Mouse (Mus musculus) kidney, postnatal 14 days (tissue): ENCODE measurements around the gene Cops8.

Source experiments
- DNase-seq: peaks from one replicate; pipeline ENCODE4 v3.0.0; 2022; ENCODE audit warnings: mixed read lengths

Gene Cops8

DNA sequence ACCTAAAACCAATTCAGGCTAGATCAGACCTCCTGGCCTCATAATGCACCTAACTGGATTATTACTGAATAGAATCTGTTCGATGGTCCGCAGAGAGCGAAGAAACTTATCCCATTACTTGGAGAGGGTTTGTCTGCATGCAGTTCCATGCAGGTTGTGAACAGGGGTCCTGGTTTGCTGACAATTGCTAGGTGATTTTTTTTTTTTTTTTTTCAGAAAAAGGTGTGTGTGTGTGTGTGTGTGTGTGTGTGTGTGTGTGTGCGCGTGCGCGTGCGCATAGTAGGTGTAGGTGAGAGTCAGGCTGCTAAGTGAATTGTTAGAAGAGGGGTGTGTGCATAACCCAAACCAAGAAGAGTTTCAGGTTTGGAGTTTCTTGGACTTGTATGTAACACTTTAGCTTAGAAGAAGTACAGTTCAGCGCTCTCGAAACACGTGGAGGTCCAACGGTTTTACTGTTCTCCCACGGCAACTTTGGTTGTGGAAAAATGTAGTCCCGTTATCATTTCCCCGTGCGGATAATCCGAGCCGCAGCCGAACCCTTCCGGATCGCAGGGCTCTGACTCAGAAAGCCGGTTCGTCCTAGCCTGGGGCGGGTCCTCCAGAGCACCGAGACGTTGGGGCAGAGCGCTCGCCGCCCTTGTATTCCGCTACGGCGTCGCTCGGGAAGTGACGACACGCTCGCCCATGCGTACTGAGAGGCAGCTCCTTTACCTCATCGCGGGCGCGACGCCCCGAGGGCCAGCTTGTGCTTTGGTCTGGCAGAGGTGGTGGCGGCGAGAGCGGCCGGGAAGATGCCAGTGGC lies at the start of gene Cops8:
Cops8 (plus strand) TSS at position 223 of the 802 bp plus-strand sequence.
- peak; percentile 99 for DNase-seq

DNA sequence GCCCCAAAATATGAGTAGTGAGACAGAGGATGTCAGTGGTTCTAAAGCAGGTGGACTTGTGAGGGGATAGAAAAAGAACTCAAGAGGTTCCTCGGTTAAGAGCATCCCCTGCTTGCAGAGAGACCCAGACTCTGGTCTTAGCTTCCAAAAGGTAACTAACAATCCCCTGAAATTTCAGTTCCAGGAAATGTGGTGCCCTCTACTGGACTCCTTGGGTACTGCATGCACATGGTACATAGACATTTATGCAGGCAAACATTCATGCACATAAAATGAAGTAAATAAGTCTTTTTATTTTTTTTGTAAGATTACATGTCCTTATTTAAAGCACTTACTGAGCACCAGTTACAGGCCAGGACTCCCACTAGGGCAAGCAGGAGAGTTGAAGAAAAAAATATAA lies 45.6 kb upstream of the Cops8 start:
- no peak for DNase-seq

DNA sequence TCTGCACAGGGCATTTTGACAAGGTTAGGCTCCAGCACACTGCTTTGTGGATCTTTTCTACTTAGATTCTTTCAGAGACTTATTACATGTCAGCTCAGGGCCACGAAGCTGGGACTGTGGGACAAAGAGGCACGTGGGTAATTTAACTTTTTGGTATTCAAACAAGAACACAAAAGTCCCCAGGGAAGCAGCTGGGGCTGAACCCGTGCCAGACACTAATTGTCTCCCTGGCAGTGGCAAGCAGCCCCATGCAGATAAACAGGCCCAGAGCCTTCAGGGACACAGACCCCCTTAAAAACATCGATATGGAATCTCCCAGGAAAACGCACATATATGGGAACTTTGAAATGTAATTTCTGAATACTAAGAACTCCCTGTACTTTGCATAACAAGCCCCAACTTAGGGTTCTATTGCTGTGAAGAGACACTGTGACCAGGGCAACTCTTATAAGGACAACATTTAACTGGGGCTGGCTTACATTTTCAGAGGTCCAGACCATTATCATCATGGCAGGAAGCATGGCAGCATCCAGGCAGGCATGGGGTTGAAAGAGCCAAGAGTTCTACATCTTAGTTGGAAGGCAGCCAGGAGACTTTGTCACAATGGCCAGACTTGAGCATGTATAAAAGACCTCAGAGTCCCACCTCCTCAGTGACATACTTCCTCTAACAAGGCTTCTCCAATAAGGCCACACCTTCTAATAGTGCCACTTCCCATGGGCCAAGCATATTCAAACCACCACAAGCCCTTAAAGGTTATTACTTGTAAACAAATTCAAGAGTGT lies 41.6 kb upstream of the Cops8 start:
- DNase-seq = no peak

DNA sequence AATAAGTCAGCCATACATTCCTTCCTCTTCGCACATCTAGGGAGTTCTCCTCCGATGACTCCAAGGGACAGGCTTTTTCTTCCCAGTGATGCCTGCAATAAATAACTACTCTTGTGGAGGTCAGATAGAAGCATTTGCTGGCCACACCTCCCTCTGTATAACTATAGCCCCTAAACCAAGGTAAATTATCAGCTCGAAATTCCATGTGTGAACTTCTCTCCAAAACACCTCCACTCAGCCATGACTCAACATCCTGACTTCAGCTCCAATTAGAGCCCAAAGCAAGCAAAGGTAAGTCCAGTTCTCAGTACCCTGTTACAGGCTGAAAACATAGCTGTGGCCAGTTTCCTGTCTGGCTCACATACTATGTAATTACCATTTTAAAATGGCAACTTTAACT lies 38.8 kb upstream of the Cops8 start:
- DNase-seq = no peak

DNA sequence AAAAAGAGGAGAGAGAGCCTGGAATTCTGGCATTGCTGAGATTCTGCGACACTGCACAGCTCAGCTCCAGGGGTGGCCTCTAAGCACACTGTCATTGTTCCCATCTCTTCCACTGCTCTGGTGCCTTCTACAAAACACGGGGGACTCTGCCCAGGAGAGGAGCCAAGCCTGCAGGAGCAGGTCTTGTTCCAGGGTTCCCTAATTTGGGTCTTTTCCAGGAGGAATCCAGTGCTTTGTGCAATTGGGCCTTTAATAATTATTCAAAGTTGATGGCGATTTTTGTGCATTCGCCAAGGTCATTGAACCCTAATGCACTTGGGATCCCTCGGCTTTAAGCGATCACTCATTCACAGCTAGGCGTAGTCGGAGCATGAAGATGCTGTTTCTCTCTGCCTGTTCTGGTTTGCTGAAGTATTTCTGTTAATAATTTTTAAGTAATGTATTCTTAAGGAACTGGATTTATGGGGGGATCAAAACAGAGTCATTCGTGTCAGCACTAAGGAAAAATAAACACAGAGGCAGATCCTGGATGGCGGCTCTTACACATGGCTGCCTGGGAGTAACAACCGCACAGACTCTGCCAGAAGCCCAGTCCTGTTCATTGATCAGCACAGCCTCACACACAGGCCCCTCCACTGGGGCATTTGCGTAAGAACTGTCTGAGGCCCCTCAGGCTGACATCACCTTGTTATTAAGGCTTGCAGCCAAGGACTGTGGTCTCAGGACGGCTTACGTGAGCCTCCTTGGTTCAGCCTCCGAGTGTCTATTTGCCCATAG lies 35.9 kb upstream of the Cops8 start:
- peak; percentile 51 for DNase-seq

DNA sequence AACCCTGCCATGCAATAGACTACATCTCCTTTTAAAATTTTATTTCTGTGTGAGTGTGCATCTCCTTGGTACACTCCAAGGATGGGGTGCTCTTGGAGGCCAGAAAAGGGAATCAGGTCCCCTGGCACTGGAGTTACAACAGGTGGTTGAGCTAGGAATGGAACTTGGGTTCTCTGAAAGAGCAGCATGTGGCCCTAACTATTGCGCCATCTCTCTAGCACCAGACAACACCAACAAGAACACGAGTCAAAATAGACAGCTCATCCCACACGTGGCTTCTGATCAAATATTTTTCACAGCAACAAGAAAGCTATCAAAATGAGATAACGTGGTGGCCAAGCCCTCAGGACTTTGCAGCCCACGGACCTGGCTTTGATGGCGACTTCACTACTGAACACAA lies 28.9 kb upstream of the Cops8 start:
- DNase-seq = no peak

DNA sequence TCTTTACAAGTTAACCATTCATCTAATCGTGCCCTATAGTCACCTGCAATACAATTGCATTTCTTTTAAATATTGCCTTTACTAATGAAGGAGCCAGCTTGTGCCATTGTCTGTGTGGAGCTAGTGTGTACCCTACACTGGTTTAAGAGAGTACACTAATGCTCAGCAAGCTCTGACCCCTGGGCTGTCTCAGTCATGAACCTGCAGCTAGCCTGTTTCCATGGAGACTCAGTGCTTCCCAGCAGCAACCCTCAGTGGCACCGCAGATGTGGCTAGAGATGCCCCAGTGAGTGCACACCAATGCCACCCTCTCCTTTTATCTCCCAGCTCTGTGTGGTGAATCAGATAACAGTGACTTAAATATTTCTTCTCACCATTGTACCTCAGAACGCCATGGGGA lies 27.9 kb upstream of the Cops8 start:
- no peak for DNase-seq

DNA sequence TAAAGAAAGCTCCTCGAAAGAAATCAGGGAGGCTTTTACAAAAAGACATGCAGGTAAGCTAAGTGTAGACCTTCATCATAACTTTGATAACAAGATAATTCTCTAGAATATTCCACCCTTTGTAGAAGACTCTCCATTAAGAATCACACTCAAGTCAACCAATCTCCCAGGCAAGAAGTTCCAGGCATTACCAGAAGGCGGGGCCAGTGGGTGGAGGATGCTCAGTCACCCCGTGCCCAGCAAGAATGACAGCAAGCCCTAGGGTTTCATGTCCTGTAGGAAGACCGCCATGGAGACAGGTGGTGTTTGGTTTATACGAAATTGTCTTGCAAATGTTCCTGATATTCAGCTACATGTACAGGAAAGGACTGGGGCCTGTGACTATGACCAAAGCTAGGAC lies 25.4 kb upstream of the Cops8 start:
- DNase-seq = no peak

DNA sequence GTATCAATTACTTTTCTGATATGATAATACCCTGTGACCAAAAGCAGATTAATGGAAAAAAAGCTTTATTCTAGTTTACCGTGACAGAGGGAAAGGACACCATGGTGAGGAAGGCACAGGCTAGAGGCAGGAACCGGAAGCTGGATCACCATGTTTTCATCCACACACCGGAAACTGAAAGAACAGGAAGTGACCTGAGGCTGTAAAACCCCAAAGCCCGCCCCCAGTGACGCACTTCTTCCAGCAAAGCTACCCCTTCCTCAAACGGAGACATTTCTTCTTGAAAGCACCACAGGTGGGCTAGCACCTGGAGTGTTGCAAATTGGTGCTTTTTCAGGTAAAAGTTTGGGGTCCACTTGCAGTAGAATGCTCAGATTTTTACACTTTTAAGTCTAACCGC lies 20.1 kb upstream of the Cops8 start:
- DNase-seq = no peak

DNA sequence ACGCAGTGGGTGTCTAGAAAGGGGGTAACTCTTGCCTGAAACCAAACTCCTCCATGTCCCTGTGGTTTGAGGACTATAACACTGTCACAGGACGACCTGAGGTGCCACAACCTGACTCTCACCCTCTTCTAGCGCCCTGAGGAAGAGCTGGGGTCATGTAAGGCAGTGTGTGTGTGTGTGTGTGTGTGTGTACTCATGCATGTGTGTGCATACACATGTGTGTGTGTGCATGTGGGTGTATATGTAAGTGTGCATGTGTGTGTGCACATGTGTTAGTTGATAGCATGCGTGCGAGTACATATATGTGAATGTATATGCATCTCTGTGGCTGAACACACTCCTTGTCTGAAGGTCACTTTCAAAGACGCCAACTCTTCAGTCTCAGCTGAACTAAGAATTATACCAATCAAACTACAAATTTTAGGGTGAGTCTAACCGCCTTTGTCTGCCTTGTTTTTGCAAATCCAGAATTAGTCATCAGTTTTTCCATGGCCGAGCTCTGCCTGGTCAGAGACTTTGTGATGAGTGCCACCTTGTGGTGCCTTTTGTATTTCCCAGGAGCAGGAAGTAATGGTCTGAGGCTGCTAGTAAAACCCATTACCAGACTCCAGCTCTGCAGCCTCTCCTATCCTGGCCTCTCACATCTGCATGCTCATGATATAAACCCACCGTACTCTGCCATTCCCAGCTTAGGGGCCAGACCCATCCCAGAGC lies 14.6 kb upstream of the Cops8 start:
- peak; percentile 89 for DNase-seq

DNA sequence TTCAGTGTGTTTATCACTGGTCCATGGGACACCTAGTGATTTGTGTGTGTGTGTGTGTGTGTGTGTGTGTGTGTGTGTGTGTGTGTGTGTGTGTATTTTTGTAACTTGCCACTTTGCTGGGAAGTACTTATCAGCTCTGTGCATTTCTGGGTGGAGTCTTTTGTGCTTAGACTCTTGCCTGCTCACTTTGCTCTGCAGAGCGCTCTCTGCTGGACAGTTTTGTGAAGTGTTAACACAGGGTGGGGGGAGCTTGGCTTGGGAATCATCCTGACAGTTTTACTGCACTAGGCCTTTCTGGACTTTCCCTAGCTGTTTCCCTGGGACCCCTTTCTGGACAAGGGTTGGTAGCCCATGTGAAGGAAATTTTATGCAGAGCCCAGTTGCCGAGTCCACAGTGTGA lies 12.0 kb upstream of the Cops8 start:
- peak; percentile 62 for DNase-seq

DNA sequence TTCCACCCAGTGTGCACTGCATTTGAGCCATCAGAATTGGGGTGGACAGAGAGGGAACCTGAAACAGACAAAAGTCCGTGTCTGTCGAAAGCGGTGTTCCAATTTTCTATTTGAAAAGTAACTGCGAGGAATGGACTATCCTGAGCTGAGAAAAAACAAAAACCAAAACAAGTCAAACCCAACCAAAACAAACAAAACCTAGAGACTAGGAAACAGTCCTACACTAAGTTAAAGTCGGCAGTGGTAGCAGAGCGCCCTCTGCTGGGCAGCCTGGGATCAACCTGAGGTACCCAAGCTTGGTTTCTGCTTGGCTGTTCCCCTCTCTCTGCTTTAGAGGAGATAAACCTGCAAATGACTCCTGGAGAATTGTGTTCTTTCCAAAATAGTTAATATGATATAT lies 10.0 kb upstream of the Cops8 start:
- DNase-seq = peak; percentile 85

DNA sequence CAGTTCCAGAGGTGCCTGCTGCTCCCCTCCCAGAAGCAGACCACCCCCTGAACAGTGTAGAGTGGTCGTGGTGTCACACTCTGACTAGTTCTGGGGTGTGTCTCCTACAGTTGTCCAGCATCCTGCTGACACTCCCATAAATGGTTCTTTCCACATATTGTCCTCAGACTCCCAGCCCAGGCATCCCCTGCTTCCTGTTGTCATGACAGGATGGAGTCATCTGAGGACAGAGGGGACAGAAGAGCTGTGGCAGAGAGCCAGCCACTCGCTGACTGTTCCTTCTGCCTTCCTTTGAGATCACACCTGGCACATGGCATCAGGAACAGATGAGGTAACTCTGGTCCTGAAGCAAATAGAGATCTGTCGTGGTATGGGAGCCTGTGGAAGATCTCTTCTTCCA lies 3.6 kb upstream of the Cops8 start:
- DNase-seq = peak; percentile 84

DNA sequence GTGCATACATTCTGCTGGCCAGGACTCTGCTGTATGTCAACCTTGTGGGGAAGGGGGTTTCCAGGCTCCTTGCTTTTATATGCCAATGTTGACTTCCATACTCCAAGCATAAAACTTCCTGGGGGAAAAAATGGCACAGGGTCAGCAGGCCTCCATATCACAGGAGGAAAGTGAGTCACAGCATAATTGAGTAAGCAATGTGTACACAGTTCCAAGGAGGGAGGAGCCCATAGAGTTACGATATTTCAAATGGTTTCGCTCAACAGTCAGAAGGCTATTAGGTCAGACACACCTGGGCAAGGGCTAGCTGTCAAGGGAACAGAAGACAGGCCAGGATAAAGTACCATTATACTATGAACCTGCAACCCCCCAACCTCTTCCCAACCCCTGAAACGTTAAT lies 1.7 kb upstream of the Cops8 start:
- DNase-seq = no peak

DNA sequence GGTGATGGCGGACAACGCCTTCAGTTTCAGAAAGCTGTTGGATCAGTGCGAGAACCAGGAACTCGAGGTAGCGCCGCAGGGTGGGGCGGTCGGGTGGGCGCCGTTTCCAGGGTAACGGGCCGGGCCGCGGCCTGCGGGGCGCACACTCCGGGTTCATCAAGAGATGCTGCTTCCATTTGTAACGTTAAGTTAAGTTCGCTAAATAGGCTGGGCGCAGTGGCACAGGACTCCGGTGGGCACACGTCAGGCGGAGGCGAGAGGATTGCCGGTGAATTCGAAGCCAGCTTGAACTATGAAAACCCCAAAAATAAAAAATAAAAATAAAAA lies 743 bp downstream of the Cops8 start:
- DNase-seq = no peak

DNA sequence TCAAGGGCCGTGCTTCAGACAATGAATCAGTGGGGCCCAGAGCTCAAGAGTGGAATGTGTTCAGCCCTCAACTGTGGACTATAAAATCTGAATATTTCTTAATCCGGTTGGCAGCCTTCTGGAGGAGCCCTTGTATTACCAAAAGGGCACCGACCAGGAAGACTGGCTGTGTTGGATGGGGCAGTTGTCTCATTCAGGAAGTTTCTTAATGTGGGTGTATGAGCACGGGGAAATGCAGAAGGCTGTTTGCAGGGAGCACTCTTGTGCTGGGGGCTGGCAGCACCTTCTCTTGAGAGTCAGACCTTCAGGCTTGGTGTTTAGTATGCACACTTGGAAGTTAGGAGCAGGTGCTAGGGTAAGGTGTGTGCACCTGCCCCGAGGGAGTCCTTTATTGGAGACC lies 6.6 kb downstream of the Cops8 start:
- no peak for DNase-seq

DNA sequence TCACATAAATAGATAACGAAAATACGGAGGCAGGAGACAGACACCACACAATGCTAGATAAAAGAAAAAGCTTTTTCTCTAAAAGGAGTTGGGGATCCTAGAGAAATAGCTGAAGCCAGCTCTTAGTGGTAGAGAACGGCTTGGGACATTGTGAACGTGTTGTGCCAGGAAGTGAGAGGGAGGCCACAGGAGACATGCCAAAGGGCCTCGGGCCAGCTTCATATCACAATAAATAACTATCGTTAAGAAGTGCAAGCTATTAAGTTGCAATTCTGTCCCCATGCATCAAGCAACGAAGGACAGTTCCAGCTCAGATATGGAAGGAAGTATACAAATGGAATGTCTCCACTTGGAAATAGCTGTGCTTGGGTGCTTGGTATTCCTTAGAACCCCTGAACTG lies 14.5 kb downstream of the Cops8 start:
- peak; percentile 72 for DNase-seq

DNA sequence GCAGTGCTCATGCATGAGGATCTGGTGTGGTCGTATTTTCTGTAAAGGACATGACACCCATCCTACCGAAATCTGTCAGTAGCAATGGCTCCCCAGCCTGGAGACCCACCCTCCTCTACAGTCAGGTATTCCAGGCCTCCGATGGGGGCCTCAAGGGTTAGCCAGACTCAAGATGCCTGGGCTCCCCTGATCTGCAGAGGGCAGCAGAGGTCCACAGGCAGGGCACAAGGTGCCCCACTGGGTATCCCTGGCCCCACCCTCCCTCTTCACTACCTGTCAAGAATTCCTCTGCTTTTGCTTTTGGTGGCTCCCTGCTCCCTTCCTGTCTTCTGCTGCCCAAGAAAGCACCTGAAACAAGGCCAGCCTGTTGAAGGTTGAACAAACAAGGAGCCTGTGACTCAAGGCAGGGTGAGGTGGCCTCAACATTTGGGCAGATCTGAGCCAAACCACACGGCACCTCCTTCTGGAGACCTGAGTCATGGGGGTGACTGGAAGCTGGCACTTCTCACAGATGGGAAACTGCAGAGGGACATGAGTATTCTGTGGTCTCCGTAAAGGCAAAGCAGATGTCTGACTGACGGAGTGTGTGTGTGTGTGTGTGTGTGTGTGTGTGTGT lies 30.7 kb downstream of the Cops8 start:
- no peak for DNase-seq

DNA sequence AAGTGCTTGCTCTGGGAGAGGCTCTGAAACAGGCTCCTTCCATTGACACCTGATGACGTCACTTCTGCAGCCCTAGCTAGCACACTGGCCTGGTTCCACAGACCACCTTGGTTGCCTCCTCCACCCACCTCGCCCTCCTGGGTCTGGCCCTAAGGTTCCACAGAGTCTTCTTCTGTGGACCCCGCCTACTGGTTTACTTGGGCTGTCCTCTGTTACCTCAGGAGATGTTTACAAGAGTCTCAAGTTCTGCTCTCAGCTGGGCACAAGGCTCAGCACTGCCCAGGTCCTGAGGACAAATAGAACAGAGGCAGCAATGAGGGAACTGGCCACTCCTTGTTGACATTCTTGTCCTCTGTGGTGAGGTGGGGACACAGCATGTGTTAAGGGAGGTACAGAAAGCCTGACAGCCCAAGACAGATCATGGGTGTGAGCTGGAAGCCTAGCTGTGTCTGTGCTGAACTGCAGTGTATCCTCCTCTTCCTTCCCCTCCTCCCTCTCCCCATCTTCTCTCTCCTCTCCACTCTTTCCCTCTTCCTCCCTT lies 31.5 kb downstream of the Cops8 start:
- no peak for DNase-seq

DNA sequence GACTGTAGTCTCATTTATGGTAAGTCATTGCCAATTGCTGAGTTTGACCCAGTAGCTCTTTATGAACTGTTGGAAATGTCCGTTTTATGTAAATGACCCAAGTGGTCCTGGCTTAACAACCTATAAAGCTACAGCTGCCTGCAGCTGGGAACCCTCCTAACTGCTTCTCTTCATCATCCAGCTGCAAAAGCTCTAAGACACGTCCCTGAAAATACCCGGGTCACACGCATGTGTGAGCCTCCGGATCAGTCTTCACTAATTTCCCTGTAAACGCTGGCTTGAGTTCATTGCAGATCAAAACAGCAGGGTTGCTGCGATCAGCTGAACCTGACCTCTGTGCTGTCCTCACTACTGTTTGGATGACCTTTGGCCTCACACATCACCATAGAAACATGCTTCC lies 35.6 kb downstream of the Cops8 start:
- peak; percentile 70 for DNase-seq

DNA sequence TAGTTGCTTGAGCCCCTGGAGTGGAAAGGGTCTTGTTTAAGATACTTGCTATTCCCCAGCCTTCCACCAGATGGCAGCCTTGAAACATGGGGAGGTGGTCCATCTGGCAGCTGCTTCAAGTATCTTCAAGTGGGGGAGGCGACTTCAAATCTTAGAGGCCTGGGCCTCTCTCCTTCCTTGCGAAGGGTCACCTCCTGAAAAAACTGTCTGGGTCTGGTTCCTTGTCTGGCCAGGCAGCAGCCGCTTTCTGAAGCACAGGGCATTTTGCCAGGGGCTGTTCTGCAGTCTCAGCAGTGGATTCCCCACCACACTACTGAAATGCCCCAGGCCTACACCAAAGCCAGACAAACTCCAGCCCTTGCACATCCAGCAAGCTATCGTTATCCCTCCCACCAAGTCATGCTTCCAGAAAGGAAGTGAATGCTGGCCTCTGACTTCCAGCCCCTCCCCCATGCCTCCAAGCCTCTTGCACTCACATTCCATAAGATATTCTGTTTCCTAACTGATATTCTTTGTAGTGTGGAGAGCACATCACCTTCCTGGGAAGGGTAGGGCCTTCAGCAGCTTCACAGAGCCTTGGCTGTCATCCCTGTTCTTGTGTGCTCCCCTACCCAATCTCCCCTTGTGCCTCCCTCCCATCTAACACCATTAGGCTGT lies 48.1 kb downstream of the Cops8 start:
- DNase-seq = peak; percentile 86

DNA sequence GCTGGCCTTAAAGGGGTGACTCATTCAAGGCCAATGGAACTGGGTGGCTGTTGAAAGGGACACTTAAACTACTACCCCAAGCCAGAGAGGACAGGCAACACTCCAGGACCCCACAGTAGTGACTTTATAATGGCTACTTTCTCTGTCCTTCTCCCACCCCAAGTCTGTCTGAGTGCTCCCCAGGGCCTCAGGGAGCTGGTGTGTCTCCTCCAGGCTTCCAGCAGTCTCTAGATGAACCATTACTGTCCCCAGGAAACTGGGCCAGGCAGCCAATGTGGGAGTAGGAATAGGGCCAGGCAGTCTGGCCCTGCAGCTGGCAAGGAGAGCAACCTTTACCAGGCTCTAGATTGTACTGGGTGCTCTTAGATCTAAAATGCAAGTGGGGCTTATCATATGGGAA lies 49.0 kb downstream of the Cops8 start:
- no peak for DNase-seq
